Comparison of ENCODE assay signal across 15 mouse cellular contexts in the genomic region with DNA sequence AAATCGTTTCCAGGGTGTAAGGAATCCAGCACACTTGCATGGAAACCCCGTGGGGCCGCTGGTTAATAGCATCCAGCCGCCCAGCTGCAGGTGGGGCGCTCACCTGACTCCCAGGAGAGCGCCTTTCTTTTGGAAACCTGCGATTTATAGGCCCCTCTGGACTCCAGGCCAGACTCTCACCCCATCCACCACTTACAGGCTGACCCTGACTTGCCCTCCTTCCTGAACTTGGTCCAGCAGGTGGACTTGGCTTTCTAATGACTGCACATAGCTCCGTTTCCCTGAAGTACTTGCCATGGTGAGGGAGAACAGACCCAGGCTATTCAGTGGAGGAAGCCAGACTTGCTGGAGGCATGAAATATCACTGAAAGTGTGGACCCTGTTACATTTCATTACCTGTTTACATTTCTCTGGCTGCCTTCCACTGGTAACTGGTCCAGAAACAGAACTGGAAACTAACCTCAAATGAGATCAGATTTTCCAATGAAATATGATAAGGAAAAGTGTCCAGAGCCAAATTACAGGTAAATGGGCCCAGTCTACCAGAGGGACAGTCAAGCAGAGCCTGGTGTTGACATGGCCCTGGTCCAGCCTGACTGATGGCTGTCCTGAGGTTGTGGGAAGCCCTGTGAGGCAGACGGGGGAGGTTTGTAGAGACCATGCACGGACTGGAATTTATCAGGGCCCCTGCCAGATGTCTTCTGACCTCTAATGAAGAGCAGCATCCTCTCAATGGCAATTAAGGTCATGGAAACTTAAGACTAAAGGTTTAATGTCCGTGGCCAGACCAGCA. TPM values are rescaled to one million over a fixed set of nuclear protein-coding genes. Genes with fewer than 3 reads are reported as not detected.
DNase-seq lines count a peak whose midpoint lies in the region; ATAC-seq and TF ChIP-seq lines count a peak whose summit lies in the region.
"Had no signal": no experiment of that assay in that cellular context is flagged by ENCODE, and none has a peak within 500 bp of the region (broad histone marks: within the 10 kb centered on the region; RNA-seq: fewer than 3 reads in every experiment).

No protein-coding gene starts in this region.

- TF ChIP-seq EP300 in stomach, postnatal 0 days (optimal IDR thresholded peaks at IDR 0.05) = no peak

- peak overlapping the region; percentile 49; the same call in 1 of the 2 replicates for H3K27ac ChIP-seq in stomach, embryonic 14.5 days (ENCODE audit: low read length)
- no peak overlapping the region for H3K27ac ChIP-seq in stomach, postnatal 0 days (replicated peaks)
- peak overlapping the region; percentile 67 for H3K27ac ChIP-seq in limb, embryonic 12.5 days
- no peak overlapping the region for H3K27ac ChIP-seq in forebrain, embryonic 11.5 days (ENCODE audit: low read depth, low read length)
- H3K27ac ChIP-seq: hindbrain, embryonic 15.5 days; neural tube, embryonic 12.5 days had no signal

- H3K36me3 ChIP-seq in stomach, embryonic 14.5 days (ENCODE audit: control insufficient read depth, insufficient read depth, low read length) = no peaks in the 10 kb centered on the region
- no peaks in the 10 kb centered on the region for H3K36me3 ChIP-seq in stomach, postnatal 0 days (ENCODE audit: control insufficient read depth, insufficient read depth, low read length)
- H3K36me3 ChIP-seq in limb, embryonic 12.5 days = no peaks in the 10 kb centered on the region
- no peaks in the 10 kb centered on the region for H3K36me3 ChIP-seq in forebrain, embryonic 11.5 days (ENCODE audit: control insufficient read depth, insufficient read depth, low read length)
- H3K36me3 ChIP-seq: hindbrain, embryonic 15.5 days; neural tube, embryonic 12.5 days had no signal

- H3K9me3 ChIP-seq in stomach, embryonic 14.5 days (ENCODE audit: control insufficient read depth, low read depth, low read length) = no peaks in the 10 kb centered on the region
- H3K9me3 ChIP-seq in stomach, postnatal 0 days (ENCODE audit: control insufficient read depth, low read length) = no peaks in the 10 kb centered on the region
- H3K9me3 ChIP-seq in limb, embryonic 12.5 days = no peaks in the 10 kb centered on the region
- no peaks in the 10 kb centered on the region for H3K9me3 ChIP-seq in forebrain, embryonic 11.5 days (ENCODE audit: control insufficient read depth, low read length)
- H3K9me3 ChIP-seq: hindbrain, embryonic 15.5 days; neural tube, embryonic 12.5 days had no signal

- H3K27me3 ChIP-seq in stomach, embryonic 14.5 days (ENCODE audit: control insufficient read depth, insufficient read depth, low read length) = no peaks in the 10 kb centered on the region
- no peaks in the 10 kb centered on the region for H3K27me3 ChIP-seq in stomach, postnatal 0 days (ENCODE audit: control insufficient read depth, insufficient read depth, low read length)
- H3K27me3 ChIP-seq in limb, embryonic 12.5 days = peaks cover 28% of the 10 kb centered on the region
- no peaks in the 10 kb centered on the region; the same call in 1 of the 2 replicates for H3K27me3 ChIP-seq in forebrain, embryonic 11.5 days (ENCODE audit: control insufficient read depth, insufficient read depth, low read length)
- H3K27me3 ChIP-seq: hindbrain, embryonic 15.5 days; neural tube, embryonic 12.5 days had no signal

- H3K4me3 ChIP-seq in stomach, embryonic 14.5 days (ENCODE audit: low read depth, low read length) = no peak overlapping the region
- H3K4me3 ChIP-seq in stomach, postnatal 0 days (ENCODE audit: low read depth, low read length) = no peak overlapping the region
- H3K4me3 ChIP-seq in limb, embryonic 12.5 days (replicated peaks) = no peak overlapping the region
- no peak overlapping the region for H3K4me3 ChIP-seq in forebrain, embryonic 11.5 days (ENCODE audit: low read depth, low read length)
- H3K4me3 ChIP-seq: hindbrain, embryonic 15.5 days; neural tube, embryonic 12.5 days had no signal

- H3K9ac ChIP-seq in stomach, embryonic 14.5 days (replicated peaks; ENCODE audit: low read depth, low read length) = no peak overlapping the region
- no peak overlapping the region for H3K9ac ChIP-seq in stomach, postnatal 0 days (ENCODE audit: low read length)
- H3K9ac ChIP-seq in limb, embryonic 12.5 days (replicated peaks) = no peak overlapping the region
- H3K9ac ChIP-seq in forebrain, embryonic 11.5 days (ENCODE audit: low read length) = no peak overlapping the region
- H3K9ac ChIP-seq: hindbrain, embryonic 15.5 days; neural tube, embryonic 12.5 days had no signal

- no peak overlapping the region for H3K4me2 ChIP-seq in stomach, embryonic 14.5 days (replicated peaks; ENCODE audit: low read depth, low read length)
- H3K4me2 ChIP-seq in stomach, postnatal 0 days (replicated peaks; ENCODE audit: low read depth) = no peak overlapping the region
- H3K4me2 ChIP-seq in limb, embryonic 12.5 days = peak overlapping the region; percentile 19
- H3K4me2 ChIP-seq in forebrain, embryonic 11.5 days (ENCODE audit: low read depth, low read length, severe bottlenecking) = no peak overlapping the region
- H3K4me2 ChIP-seq: hindbrain, embryonic 15.5 days; neural tube, embryonic 12.5 days had no signal

- H3K4me1 ChIP-seq in stomach, embryonic 14.5 days (ENCODE audit: control insufficient read depth, insufficient read depth, low read length) = peaks cover 12% of the 10 kb centered on the region; the same call in 1 of the 2 replicates
- H3K4me1 ChIP-seq in stomach, postnatal 0 days (replicated peaks; ENCODE audit: control insufficient read depth, insufficient read depth) = no peaks in the 10 kb centered on the region
- H3K4me1 ChIP-seq in limb, embryonic 12.5 days (replicated peaks) = peaks cover 42% of the 10 kb centered on the region
- H3K4me1 ChIP-seq in forebrain, embryonic 11.5 days (replicated peaks; ENCODE audit: control insufficient read depth, insufficient read depth, low read length) = no peaks in the 10 kb centered on the region

- 33% methylated on average over 11 of the region's 11 CpGs for WGBS in stomach, embryonic 14.5 days
- 49% methylated on average over 11 of the region's 11 CpGs for WGBS in stomach, postnatal 0 days
- 16% methylated on average over 11 of the region's 11 CpGs for WGBS in limb, embryonic 12.5 days
- 66% methylated on average over 11 of the region's 11 CpGs for WGBS in forebrain, embryonic 11.5 days

- intact Hi-C loops in left cerebral cortex, postnatal 14 days (cut with DNase I) = no loop called here

- TF ChIP-seq CTCF in stomach, postnatal 0 days (IDR thresholded peaks at IDR 0.05; ENCODE audit: low read depth) = no peak

- no peak for DNase-seq in stomach, postnatal 0 days (ENCODE audit: low spot score)
- DNase-seq in kidney, adult 9 months = peak; percentile 43
- no peak for DNase-seq in forebrain, embryonic 11.5 days (ENCODE audit: low spot score)
- DNase-seq in left cerebral cortex, postnatal 14 days (ENCODE audit: low spot score in 2 of 2) = no peak
- DNase-seq in layer of hippocampus, adult 11-12 months (ENCODE audit: low spot score) = no peak
- DNase-seq: heart, adult 18-20 months; lung, adult 18-20 months; lung, postnatal 4 days had no signal

- peak; percentile 28; the same call in 1 of the 2 replicates for ATAC-seq in stomach, embryonic 14.5 days (ENCODE audit: insufficient number of reproducible peaks, insufficient read depth, low FRiP score, low read depth)
- no peak for ATAC-seq in stomach, postnatal 0 days (ENCODE audit: low FRiP score, low TSS enrichment)
- ATAC-seq in limb, embryonic 12.5 days (ENCODE audit: insufficient number of reproducible peaks, insufficient read depth, low FRiP score, low TSS enrichment, low read depth) = peak; percentile 77
- ATAC-seq in forebrain, embryonic 11.5 days (replicated peaks; ENCODE audit: low FRiP score) = no peak
- ATAC-seq: forebrain, embryonic 14.5 days; midbrain, embryonic 16.5 days had no signal

RNA-seq across cellular contexts. Expression of gene Pamr1, which starts 9.2 kb away (rescaled TPM):
- 40.3 and 40.5 TPM in 2 replicates for polyA plus RNA-seq in stomach, embryonic 14.5 days (2014; fragmentation: Nextera tagmentation; extraction: Ambion mirVana)
- polyA plus RNA-seq in stomach, postnatal 0 days (2015; fragmentation: Nextera tagmentation; extraction: Ambion mirVana) = 17.2 and 19.8 TPM in 2 replicates
- polyA plus RNA-seq in limb, embryonic 12.5 days (2016; fragmentation: Nextera tagmentation; extraction: Ambion mirVana) = 18.8 and 20.6 TPM in 2 replicates
- polyA plus RNA-seq in forebrain, embryonic 11.5 days (2014; fragmentation: Nextera tagmentation; extraction: Ambion mirVana) = 0.57 and 0.76 TPM in 2 replicates
- total RNA-seq in left cerebral cortex, postnatal 14 days (2021) = 10 to 100 TPM; 34.4 to 35.9 TPM
- total RNA-seq: common myeloid progenitor, adult 5-6 weeks had no signal

Comparison
In these comparisons a context has a peak if more than half of its experiments do, and no peak if none do; other contexts are left out.
1. ATAC-seq: peak in stomach, embryonic 14.5 days (single experiment) and limb, embryonic 12.5 days (single experiment); none in stomach, postnatal 0 days (single experiment) and forebrain, embryonic 11.5 days (single experiment).
2. H3K27ac ChIP-seq: peak in stomach, embryonic 14.5 days (single experiment) and limb, embryonic 12.5 days (single experiment); none in stomach, postnatal 0 days (single experiment) and forebrain, embryonic 11.5 days (single experiment).
3. RNA of gene Pamr1, which starts 9.2 kb away (polyA plus RNA-seq): 40.3 to 40.5 TPM in stomach, embryonic 14.5 days, 17.2 to 19.8 TPM in stomach, postnatal 0 days and 18.8 to 20.6 TPM in limb, embryonic 12.5 days; 0.57 to 0.76 TPM in forebrain, embryonic 11.5 days; every median in the first group is over 10 times any median in the second.